Mouse (Mus musculus) lung, postnatal 10 days (tissue): Measurements from ENCODE around the gene Defa33.
"Not testable (repeated sequence)": the region's sequence is repeated elsewhere in the genome, so short reads cannot be mapped to it uniquely, and the experiment has no call there.

Source experiments
- DNase-seq: peaks from one replicate; pipeline ENCODE4 v3.0.0; 2021

Defa33 gene

GRCm38 (mm10) chr8:21391511-21391910 is at the start of gene Defa33:
TSS of gene Defa33 (plus strand) at chr8:21391811.
- DNase-seq, result not testable (repeated sequence)

GRCm38 (mm10) chr8:21378215-21378614 is 13.4 kb upstream of the Defa33 start, which contains the start of gene Defa2:
TSS of gene Defa2 (plus strand) at chr8:21378515.
- DNase-seq, result not testable (repeated sequence)

GRCm38 (mm10) chr8:21427111-21427510 is 35.5 kb downstream of the Defa33 start, which contains the start of gene Defa36:
TSS of gene Defa36 (plus strand) at chr8:21427411.
- DNase-seq, result not testable (repeated sequence)
